ENCODE assay signal across 11 mouse cellular contexts in genomic region chr17:66869581-66870002, GRCm38 (mm10).
DNase-seq lines count a peak whose midpoint lies in the region; ATAC-seq lines count a peak whose summit lies in the region.
"Had no signal": no experiment of that assay in that cellular context is flagged by ENCODE, and none has a peak within 500 bp of the region (broad histone marks: within the 10 kb centered on the region; RNA-seq: fewer than 3 reads in every experiment).

No protein-coding gene starts in this region.

- DNase-seq in kidney, adult 9 months, result peak; percentile 3
- no peak for DNase-seq in kidney, postnatal 10 days
- peak; percentile 37 for DNase-seq in brain, embryonic 18.5 days (ENCODE audit: low read depth, low spot score)
- no peak for DNase-seq in cerebellum, adult 8-10 months
- DNase-seq in T-cell, adult 2 months (ENCODE audit: low spot score), result no peak
- DNase-seq in spleen, adult 12 weeks (ENCODE audit: low spot score), result no peak
- DNase-seq: embryo, embryonic 11 days had no signal

- ATAC-seq in hindbrain, embryonic 15.5 days (ENCODE audit: low FRiP score, low read depth), result peak; percentile 85
- peak; percentile 84 for ATAC-seq in neural tube, embryonic 14.5 days (ENCODE audit: low read depth)

- H3K27me3 ChIP-seq in hindbrain, embryonic 15.5 days, result no peaks in the 10 kb centered on the region
- no peaks in the 10 kb centered on the region for H3K27me3 ChIP-seq in neural tube, embryonic 14.5 days (ENCODE audit: control insufficient read depth, insufficient read depth, low read length)
- H3K27me3 ChIP-seq: limb, embryonic 15.5 days; megakaryocyte, embryonic 14.5 days had no signal

- no peak overlapping the region for H3K4me3 ChIP-seq in hindbrain, embryonic 15.5 days
- H3K4me3 ChIP-seq in neural tube, embryonic 14.5 days (ENCODE audit: low read depth, low read length), result no peak overlapping the region
- H3K4me3 ChIP-seq: limb, embryonic 15.5 days; megakaryocyte, embryonic 14.5 days had no signal

- no peaks in the 10 kb centered on the region for H3K9me3 ChIP-seq in hindbrain, embryonic 15.5 days
- no peaks in the 10 kb centered on the region for H3K9me3 ChIP-seq in neural tube, embryonic 14.5 days (ENCODE audit: control insufficient read depth, low read length)
- H3K9me3 ChIP-seq: limb, embryonic 15.5 days had no signal

- H3K9ac ChIP-seq in hindbrain, embryonic 15.5 days, result no peak overlapping the region
- no peak overlapping the region for H3K9ac ChIP-seq in neural tube, embryonic 14.5 days (replicated peaks; ENCODE audit: low read depth, low read length)
- H3K9ac ChIP-seq: limb, embryonic 15.5 days had no signal

- peaks cover 26% of the 10 kb centered on the region for H3K4me1 ChIP-seq in hindbrain, embryonic 15.5 days (replicated peaks)
- peaks cover 23% of the 10 kb centered on the region; the same call in 1 of the 2 replicates for H3K4me1 ChIP-seq in neural tube, embryonic 14.5 days (ENCODE audit: control insufficient read depth, insufficient read depth, low read length)
- H3K4me1 ChIP-seq: megakaryocyte, embryonic 14.5 days had no signal

- no peaks in the 10 kb centered on the region for H3K36me3 ChIP-seq in hindbrain, embryonic 15.5 days
- no peaks in the 10 kb centered on the region for H3K36me3 ChIP-seq in neural tube, embryonic 14.5 days (ENCODE audit: control insufficient read depth, insufficient read depth, low read length)
- H3K36me3 ChIP-seq: limb, embryonic 15.5 days had no signal

- H3K4me2 ChIP-seq in hindbrain, embryonic 15.5 days, result peak overlapping the region; percentile 35
- H3K4me2 ChIP-seq in neural tube, embryonic 14.5 days (ENCODE audit: low read depth, low read length), result peak overlapping the region; percentile 34
- H3K4me2 ChIP-seq: limb, embryonic 15.5 days had no signal

- peak overlapping the region; percentile 49 for H3K27ac ChIP-seq in hindbrain, embryonic 15.5 days (replicated peaks)
- H3K27ac ChIP-seq in neural tube, embryonic 14.5 days (ENCODE audit: low read depth, low read length), result peak overlapping the region; percentile 16
- H3K27ac ChIP-seq: limb, embryonic 15.5 days had no signal

- WGBS in hindbrain, embryonic 15.5 days, result 28% methylated on average over 13 of the region's 13 CpGs
- WGBS in neural tube, embryonic 14.5 days, result 22% methylated on average over 13 of the region's 13 CpGs

Comparison
In these comparisons a context has a peak if more than half of its experiments do, and no peak if none do; other contexts are left out.
1. DNase-seq: peak in kidney, adult 9 months (single experiment) and brain, embryonic 18.5 days (single experiment); none in kidney, postnatal 10 days (single experiment), cerebellum, adult 8-10 months (single experiment), T-cell, adult 2 months (single experiment) and spleen, adult 12 weeks (single experiment).